Mouse (Mus musculus): ENCODE results near the gene Zkscan17. TPM values are rescaled to one million over a fixed set of nuclear protein-coding genes. Genes with fewer than 3 reads are reported as not detected.

The Zkscan17 gene
- total RNA-seq, 2 experiments from 2014 or later: 1.7 to 3.0 TPM

DNA sequence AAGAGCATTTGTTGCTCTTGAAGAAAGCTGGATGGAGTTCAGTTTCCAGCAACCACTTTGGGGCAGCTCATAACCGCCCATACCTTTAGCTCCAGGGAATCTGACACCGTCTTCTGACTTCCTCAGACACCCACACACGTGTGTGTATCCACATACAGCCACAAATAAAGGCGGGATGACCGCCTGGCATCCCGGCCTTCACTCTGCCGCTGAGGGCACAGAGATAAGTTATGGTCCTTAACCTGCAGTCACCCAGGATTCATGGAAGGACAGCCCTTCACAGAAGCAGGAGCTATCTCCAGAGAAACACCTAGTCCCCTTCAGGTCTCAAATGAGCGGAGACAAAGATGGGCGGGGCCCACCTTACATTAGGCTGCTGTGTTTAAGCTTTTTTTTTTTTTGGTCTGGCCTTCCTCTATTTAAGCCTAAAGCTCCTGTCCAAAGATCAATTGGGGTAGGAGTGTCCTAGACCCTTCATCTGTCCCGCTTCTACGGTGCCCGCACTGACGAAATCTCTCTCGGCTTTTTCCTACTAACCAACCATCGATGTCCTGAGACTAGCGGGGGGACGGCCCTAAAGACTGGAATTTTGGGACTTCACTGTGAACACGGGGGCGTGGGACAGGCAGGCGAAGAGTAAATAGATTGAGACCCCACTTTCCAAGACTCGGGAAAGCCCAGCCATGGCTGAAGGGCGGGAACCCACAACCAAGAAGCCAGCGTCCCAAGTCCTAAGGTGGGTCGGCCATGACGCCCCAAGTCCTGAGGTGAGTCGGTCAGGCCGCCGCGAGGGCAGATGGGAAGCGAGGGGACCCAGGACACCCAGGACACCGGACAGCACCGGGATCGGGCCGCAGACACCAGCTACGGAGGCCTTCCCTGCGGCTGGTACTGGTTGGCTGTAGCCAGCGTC is 54.9 kb downstream of the Zkscan17 start:
- peak; percentile 63 for ATAC-seq (replicated peaks; ENCODE audit: low FRiP score, poor library complexity, severe bottlenecking)

DNA sequence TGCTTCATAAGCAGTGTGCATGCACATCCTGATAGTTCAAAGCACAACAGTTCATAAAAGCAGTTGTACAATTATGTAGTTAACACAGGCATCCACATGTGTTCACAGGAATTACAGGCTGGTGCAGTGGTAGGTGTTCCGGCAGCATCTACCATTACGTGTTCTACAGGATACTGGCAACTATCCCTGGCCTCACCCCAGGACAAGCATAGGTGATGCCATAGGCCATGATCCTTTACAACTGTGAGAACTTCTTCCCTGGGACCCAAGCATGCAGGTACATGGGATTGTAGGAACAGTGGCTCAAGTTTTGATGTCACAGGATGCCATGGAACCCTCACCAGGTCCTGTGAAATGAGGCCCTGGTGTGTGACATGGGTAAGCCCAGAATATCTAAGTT is 66.1 kb downstream of the Zkscan17 start:
- ATAC-seq (replicated peaks; ENCODE audit: low FRiP score, poor library complexity, severe bottlenecking): no peak

DNA sequence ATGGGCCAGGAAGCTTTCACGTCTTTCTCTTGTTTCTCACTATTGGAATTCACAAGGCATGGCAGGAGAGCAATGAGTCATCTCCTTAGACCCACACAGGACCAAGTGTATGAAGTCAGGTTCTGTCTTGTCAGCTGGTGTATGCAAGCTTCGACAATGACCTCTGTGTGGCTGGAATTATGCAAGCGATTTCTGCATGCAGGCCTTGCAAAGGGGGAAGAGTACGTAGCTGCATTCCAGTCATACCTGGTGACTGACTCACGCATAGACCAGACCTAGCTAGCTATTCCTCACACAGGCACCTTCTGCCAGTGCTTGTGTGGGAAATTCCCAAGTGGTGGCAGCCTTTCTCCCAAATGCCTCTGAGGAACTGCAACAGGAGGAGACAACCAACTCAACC is 67.6 kb downstream of the Zkscan17 start:
- no peak for ATAC-seq (replicated peaks; ENCODE audit: low FRiP score, poor library complexity, severe bottlenecking)

DNA sequence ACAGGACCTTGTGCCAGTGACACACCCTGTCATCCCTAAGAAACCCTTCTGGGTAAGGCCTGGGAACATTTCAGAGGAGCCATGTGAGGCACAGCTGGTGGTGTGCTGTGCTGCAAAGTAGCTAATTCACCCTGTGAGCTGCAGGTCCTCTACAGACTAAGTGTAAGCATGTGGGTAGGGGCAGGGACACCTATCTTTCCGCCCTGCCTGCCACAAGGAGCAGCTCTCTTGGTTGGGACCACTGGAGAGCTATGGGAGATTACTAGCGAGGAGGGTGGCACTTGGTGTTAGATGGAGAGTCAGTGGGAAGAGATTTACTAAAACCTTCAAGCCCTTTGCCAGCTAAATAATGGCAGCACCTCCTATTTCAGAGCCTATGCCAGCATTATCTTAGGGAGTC is 69.7 kb downstream of the Zkscan17 start:
- ATAC-seq (replicated peaks; ENCODE audit: low FRiP score, poor library complexity, severe bottlenecking): no peak

DNA sequence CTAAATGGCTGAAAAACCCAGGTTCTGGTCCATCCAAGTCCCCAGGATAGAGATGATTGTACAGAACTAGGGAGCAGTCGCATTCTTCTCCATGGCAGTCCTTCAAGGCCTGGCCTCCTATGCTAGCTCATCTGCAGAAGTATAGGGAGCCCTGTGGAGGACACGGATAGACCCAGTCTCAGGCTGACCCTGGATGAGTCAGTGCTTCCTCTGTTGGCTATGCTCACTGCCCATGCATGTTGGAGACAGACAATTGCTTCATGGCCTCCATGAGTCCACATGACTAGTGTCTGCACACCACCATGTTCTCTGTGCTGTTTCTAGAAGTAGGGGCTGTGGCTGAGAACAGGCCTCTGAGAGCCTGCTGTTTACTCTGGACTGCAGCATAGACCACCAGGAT is 70.2 kb downstream of the Zkscan17 start:
- no peak for ATAC-seq (replicated peaks; ENCODE audit: low FRiP score, poor library complexity, severe bottlenecking)

DNA sequence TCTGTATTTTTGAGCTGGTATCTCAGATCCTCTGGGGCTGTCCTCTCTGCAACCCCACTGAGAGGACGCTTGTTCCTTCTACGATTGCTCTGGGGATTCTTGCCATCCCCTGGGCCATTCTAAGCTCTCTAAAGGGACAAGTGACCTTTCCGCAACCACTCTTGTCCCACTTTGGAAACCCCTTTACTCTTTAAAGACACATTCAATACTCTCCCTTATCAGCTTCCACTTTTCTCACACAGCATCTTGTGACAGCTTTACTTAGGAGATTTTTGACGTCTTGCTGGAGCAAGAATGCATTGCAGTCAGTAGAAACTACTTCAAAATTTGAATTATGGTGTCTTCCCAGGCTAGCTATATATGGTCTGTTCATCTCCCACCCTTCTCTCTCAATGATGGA is 75.5 kb downstream of the Zkscan17 start, which contains the start of gene Snap47:
Snap47 (minus strand) TSS at position 101 of the 400 bp plus-strand sequence.
- ATAC-seq (replicated peaks; ENCODE audit: low FRiP score, poor library complexity, severe bottlenecking): no peak

DNA sequence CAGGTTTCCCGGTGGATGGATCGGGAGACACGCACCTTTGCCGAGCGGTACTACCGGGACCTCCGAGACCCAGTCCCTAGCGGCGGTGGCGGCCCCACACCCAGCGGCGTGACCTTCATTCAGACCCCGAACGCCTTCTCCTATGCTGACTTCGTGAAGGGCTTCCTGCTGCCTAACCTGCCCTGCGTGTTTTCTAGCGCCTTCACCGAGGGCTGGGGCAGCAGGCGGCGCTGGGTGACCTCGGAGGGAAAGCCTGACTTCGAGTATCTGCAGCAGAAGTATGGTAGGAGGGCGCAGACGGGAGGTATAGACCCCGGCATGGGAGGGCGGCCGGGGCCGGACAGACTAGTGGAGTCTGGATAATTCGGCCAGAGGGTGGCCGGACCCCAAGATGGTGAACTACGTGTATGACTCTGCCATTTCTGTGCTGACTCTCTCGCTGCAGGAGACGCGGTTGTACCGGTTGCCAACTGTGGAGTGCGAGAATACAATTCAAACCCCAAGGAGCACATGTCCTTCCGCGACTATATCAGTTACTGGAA is 76.2 kb downstream of the Zkscan17 start:
- peak; percentile 68 for ATAC-seq (replicated peaks; ENCODE audit: low FRiP score, poor library complexity, severe bottlenecking)

DNA sequence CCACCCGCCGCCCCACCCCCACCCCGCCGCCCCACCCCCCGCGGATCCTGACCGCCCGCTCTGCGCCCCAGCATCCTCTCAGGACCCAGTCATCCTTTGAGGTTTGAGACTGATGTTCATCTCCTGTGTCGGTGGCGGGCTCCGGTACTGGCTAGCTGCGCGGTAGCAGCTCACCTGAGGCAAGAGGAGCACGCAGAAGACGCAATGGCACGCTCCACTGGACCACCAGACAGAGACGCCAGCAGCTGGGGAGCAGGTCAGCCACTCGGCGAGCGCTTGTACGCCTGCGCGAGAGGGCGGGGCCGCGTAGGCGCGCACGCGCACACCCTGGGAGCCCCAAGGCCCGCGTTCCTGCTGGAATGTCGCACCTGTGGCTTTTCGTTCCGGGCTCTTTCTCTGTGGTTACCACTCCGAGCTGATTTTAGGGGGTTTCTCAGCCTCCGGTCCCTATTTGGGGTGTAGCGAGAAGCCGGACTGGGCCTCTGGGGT is 76.8 kb downstream of the Zkscan17 start, which contains the start of gene Jmjd4:
Jmjd4 (plus strand) TSS at position 305 of the 489 bp plus-strand sequence.
- peak; percentile 97 for ATAC-seq (replicated peaks; ENCODE audit: low FRiP score, poor library complexity, severe bottlenecking)

DNA sequence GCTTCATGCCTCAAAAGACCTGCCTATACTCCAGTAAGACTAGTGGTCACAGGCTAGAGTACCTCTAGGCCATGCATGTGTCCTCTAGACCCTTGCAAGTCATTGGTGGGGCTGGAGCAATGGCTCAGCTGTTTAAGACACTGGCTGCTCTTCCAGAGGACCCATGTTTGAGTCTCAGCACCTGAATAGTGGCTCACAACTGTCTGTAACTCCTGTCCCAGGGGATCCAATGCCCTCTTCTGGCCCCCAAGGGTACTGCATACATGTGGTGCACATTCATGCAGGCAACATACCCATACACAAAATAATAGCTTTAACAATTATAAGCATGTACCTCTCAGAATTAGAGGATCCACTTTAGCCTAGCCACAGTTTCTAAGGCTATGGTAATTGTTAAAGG is 83.4 kb downstream of the Zkscan17 start:
- ATAC-seq (replicated peaks; ENCODE audit: low FRiP score, poor library complexity, severe bottlenecking): no peak

DNA sequence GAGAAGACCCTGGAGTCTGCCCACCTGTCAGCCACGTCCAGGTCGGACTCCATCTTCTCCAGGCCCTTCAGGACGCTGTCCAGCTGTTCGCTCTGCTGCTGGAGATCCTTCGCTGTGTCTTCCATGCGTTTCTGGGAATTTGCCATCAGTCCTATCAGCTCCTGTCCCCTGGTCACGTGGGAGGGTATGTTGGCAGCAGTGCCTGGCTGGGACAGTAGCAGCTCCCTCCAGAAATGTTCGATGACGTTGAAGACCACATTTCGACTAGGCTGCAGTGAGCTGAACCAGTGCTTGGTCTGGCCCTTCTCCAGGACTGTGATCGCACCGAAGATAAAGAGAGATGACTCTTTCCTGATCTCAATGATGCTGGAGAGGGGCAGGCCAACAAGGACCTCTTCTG is 88.6 kb downstream of the Zkscan17 start:
- no peak for ATAC-seq (replicated peaks; ENCODE audit: low FRiP score, poor library complexity, severe bottlenecking)

Other genes with a start within 250 kb of the Zkscan17 start
- not detected in 2 replicates for gene Wnt3a, start 236.0 kb downstream of the Zkscan17 start, total RNA-seq (2015; ENCODE audit: low replicate concordance)
- not detected in 2 replicates for gene Wnt3a, start 236.0 kb downstream of the Zkscan17 start, total RNA-seq (2017; ENCODE audit: low replicate concordance)
- not detected in 2 replicates for gene Wnt9a, start 219.8 kb downstream of the Zkscan17 start, total RNA-seq (2015; ENCODE audit: low replicate concordance)
- gene Wnt9a, start 219.8 kb downstream of the Zkscan17 start, total RNA-seq (2017; ENCODE audit: low replicate concordance): not detected in 2 replicates
- gene Prss38, start 151.1 kb downstream of the Zkscan17 start, total RNA-seq (2015; ENCODE audit: low replicate concordance): not detected in 2 replicates
- not detected in 2 replicates for gene Prss38, start 151.1 kb downstream of the Zkscan17 start, total RNA-seq (2017; ENCODE audit: low replicate concordance)
- 2.5 and 3.4 TPM in 2 replicates for gene Jmjd4, start 76.7 kb downstream of the Zkscan17 start, total RNA-seq (2015; ENCODE audit: low replicate concordance)
- gene Jmjd4, start 76.7 kb downstream of the Zkscan17 start, total RNA-seq (2017; ENCODE audit: low replicate concordance): 2.3 and 3.2 TPM in 2 replicates
- not detected in 2 replicates for gene Snap47, start 75.6 kb downstream of the Zkscan17 start, total RNA-seq (2015; ENCODE audit: low replicate concordance)
- 0.13 and 6.4 TPM in 2 replicates for gene Snap47, start 75.6 kb downstream of the Zkscan17 start, total RNA-seq (2017; ENCODE audit: low replicate concordance)
- not detected in 2 replicates for gene Zfp867, start 54.3 kb downstream of the Zkscan17 start, total RNA-seq (2015; ENCODE audit: low replicate concordance)
- not detected in 2 replicates for gene Zfp867, start 54.3 kb downstream of the Zkscan17 start, total RNA-seq (2017; ENCODE audit: low replicate concordance)
- gene Nlrp3, start 14.8 kb upstream of the Zkscan17 start, total RNA-seq (2015; ENCODE audit: low replicate concordance): 0.72 and 0.84 TPM in 2 replicates
- 0.13 and 1.3 TPM in 2 replicates for gene Nlrp3, start 14.8 kb upstream of the Zkscan17 start, total RNA-seq (2017; ENCODE audit: low replicate concordance)
- gene Olfr222, start 49.5 kb upstream of the Zkscan17 start, total RNA-seq (2015; ENCODE audit: low replicate concordance): not detected in 2 replicates
- not detected in 2 replicates for gene Olfr222, start 49.5 kb upstream of the Zkscan17 start, total RNA-seq (2017; ENCODE audit: low replicate concordance)
- not detected in 2 replicates for gene Olfr223, start 66.5 kb upstream of the Zkscan17 start, total RNA-seq (2015; ENCODE audit: low replicate concordance)
- gene Olfr223, start 66.5 kb upstream of the Zkscan17 start, total RNA-seq (2017; ENCODE audit: low replicate concordance): not detected in 2 replicates
- 21.4 and 38.2 TPM in 2 replicates for gene Mprip, start 134.6 kb upstream of the Zkscan17 start, total RNA-seq (2015; ENCODE audit: low replicate concordance)
- gene Mprip, start 134.6 kb upstream of the Zkscan17 start, total RNA-seq (2017; ENCODE audit: low replicate concordance): 20.7 and 44.4 TPM in 2 replicates